Mouse (Mus musculus): ENCODE data around the gene Rgs6. TPM values are rescaled to one million over a fixed set of nuclear protein-coding genes. Genes with fewer than 3 reads are reported as not detected.

Gene Rgs6
- total RNA-seq, 2 experiments from 2014 or later: 0.61 to 0.75 TPM

DNA sequence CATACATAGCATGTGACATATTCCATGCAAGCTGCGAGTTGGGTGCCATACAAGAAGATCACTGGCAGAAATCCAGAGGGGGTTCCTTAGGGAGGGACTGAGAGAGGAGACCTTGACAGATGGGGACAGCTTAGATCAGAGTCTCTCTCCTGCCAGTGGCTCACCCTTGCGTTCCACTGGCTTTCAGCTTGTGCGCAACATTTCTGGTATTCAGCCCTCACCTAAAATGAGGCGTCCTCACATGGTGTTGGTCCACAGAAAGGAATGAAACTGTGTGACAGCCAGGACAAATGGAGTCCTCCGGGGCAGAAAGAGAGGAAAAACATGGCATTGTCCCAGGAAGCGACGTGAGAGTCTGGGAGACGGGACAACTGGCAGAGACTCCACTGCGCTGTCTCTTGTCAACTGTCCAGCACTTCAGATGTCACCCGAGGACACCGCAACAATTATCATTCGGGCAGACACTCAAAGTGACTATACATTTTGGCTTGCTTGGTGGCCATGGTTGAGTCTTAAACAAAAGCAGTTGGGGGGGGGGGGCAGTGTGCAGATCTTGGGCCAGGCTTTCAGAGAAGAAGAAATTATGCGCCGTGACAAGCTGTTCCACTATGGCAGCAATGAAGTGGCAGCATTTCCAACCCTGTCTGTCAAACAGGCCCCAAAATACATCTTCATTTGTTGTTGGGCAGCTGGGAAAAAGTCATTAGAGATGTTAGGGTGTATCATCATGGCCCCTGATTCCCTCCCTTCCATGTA, 344.8 kb downstream of the Rgs6 start:
- intact Hi-C loops (cut with DNase I): no loop called here
- TF ChIP-seq CTCF (IDR thresholded peaks at IDR 0.05): no peak
- H3K27ac ChIP-seq: no peak overlapping the region; the same call in 1 of the 2 replicates
- peak; percentile 72 for DNase-seq
- peak overlapping the region; percentile 48 for H3K4me3 ChIP-seq

DNA sequence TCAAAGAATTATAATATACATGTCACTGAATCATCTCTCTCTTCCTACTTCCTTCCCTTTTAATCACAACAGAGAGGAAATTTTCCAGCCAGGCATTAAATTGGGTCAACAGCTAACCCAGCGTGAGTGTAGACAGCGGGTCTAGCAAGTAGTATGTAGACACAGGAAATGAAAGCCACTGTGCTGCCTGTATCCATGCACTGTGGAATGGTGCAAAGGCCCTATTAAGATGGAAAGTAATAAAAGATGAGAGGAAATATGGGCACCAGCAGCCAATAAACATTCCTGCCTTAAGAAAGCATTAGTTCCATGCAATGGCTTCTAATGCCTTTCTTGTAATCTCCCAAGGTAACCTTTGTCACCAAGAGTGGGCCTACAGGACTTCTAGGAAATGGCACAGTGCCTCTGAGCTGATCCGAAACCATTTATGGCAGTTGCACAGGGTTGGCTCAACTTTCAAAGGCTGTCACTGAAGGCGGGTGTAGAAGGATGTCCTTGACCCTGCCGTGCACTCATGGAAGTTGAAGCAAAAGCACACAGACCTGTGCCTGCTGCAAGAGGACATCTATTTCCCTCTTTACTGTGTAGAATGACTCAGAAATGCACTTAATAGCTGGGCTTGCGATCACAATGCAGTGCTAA, 347.1 kb downstream of the Rgs6 start:
- intact Hi-C loops (cut with DNase I): no loop called here
- no peak overlapping the region for H3K27ac ChIP-seq
- no peak overlapping the region for H3K4me3 ChIP-seq
- DNase-seq: no peak
- TF ChIP-seq CTCF (IDR thresholded peaks at IDR 0.05): no peak

DNA sequence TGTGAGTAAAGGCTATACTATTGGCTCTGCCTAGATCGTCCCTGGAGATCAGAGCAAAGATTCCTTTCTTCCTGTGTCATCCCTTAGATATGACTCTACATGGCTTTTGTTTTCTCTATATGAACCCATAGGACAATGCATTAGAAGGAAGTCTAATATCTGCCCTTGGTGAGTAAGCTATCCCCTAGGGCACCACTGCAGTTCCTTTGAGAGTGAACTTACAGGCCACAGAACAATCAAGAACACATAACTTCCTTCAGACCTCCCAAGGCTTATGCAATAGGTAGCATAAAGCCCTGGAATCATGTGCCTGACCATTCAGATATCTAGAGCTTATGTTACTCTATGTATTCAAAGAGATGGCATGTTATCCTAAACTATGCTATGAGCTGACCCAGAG, 347.7 kb downstream of the Rgs6 start:
- Histone ChIP-seq H3K4me3 (no peak overlapping the region), H3K27ac (no peak overlapping the region)
- TF ChIP-seq CTCF (IDR thresholded peaks at IDR 0.05): no peak
- no peak for DNase-seq
- intact Hi-C loops (cut with DNase I): no loop called here

DNA sequence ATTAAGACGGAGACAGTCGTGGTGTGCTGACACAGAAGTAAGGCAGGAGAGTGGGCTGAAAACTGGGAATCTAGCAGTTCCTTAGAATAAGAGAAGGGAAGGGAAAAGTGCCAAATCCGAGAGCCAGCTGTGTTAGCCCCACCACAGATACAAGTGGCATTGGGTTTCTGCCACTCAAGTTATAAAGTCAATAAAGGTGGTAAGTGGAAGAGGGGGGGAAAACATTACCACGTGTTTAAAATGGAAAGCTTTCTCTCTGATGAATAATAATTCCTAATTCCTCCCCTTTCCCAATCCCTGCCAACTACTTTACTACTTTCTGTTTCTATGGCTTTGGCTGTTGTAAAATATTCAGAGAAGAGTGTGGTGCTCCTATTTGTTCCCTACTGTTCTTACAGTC, 352.4 kb downstream of the Rgs6 start:
- H3K4me3 ChIP-seq: no peak overlapping the region
- no peak overlapping the region for H3K27ac ChIP-seq
- DNase-seq: no peak
- no peak for TF ChIP-seq CTCF (IDR thresholded peaks at IDR 0.05)
- intact Hi-C loops (cut with DNase I): no loop called here

DNA sequence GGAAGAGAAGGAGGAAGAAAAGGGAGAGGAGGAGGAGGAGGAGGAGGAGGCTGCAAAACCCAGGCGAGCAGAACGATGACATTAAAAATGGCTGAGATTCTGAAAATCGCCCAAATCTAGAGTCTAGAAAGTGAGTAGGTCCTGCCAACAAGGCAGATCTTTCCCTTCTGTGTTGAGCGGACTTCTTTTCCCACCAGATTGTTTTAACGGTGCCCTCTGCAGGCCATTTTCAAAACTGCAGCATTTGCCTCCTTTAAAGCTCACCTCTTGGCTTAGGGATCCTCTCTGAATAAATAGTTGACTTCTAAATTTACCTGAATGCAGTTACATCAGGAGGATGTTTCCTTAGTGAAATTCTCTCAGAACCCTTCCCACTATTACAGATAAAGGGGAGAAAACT, 358.4 kb downstream of the Rgs6 start:
- DNase-seq: peak; percentile 80
- Histone ChIP-seq H3K4me3 (peak overlapping the region; percentile 48), H3K27ac (no peak overlapping the region)
- intact Hi-C loops (cut with DNase I): loop anchor here (2.0 to 5.0 kb wide), 3 partner anchors 71 to 449 kb away; no protein-coding TSS in a partner anchor
- peak; percentile 90 for TF ChIP-seq CTCF (IDR thresholded peaks at IDR 0.05)

DNA sequence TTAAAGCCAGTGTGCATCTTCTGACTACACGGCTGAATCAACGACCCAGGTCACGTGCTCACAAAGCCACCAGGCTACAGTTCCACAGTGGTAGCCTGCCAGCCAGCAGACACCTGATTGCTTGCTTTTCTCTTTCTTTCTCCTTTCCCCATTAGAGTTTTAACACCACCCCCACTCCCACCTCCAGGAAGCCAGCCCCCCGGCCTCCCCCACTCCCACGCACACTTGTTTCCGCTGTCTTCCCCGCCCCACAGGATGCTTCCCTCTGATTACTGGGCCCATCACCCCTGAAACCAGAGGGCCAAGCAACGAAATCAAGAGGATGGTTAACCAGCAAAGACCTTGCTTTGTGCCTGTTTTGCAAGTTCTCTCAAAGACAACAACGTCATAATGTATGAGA, 373.0 kb downstream of the Rgs6 start:
- no peak for TF ChIP-seq CTCF (IDR thresholded peaks at IDR 0.05)
- intact Hi-C loops (cut with DNase I): no loop called here

DNA sequence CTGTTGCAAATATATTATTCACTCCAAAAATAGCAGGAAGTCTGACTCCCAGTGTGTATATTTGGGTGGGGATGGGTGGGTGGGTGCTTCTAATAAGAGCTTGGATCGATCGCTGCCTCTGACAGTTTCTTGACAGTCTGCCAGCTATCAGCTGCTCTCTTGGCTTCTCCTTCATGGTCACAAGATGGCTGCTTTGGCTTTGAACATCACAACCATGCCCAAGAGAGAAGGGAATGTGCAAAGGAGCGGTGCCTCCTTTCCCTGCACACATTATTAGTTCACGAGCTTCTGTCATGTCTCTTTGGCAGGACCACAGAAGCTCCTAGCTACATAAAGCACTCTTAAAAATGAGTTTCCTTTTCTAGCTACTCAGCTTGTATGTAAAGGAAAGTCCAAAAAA, 373.8 kb downstream of the Rgs6 start:
- no peak for DNase-seq
- no peak for TF ChIP-seq CTCF (IDR thresholded peaks at IDR 0.05)
- no peak overlapping the region for H3K4me3 ChIP-seq
- intact Hi-C loops (cut with DNase I): no loop called here
- H3K27ac ChIP-seq: peak overlapping the region; percentile 38

More for the DNA sequence above, 373.0 kb downstream of the Rgs6 start:
- no peak for DNase-seq
- no peak overlapping the region for H3K27ac ChIP-seq
- H3K4me3 ChIP-seq: no peak overlapping the region

DNA sequence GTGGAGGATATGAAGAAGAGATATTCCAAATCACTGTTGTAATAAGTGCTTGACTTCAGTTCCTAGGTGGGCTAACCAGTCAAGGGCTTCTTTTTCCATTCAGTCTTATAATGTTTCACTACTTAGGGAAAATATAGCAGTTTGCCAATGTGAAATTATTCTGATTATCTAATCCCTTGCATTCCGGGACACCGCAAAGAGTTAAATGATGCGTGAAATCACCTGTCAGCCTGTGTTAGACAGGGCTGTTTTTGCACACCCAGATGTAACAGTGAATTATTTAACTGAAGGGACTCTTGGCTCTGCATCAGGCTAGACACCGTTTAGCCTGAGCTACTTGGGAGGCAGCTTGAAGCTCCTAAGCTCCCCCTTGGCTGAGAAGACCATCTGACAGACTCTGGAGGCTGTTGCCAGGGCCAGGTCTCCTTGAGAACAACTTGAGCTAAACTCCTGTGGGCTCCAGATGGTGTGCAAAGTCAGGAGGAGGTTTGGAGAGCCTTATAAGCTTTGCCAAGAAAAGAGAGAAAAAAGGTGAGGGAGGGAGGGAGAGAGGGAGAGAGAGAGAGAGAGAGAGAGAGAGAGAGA, 382.5 kb downstream of the Rgs6 start:
- no peak for DNase-seq
- H3K4me3 ChIP-seq: no peak overlapping the region
- no peak overlapping the region for H3K27ac ChIP-seq
- intact Hi-C loops (cut with DNase I): no loop called here
- no peak for TF ChIP-seq CTCF (IDR thresholded peaks at IDR 0.05)

DNA sequence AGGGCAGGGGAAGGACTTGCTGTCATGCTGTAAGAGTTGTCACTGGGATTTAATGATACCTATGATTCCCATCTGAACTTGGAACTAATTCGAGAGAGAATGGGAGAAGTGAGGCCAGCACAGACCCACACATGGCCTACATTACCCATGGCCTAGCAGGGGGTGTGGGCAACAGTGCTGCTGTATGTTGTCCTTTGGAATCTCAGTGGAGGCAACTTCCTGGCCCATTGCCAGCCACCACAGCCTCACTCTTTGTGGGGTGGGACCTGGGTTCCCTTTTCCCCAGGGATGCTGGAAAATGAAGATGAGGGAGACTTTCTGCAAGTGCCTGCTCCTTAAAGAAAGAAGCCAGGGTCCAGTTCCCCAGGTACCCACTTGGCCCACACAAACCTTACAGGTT, 383.1 kb downstream of the Rgs6 start:
- Histone ChIP-seq H3K4me3 (no peak overlapping the region), H3K27ac (no peak overlapping the region)
- TF ChIP-seq CTCF (IDR thresholded peaks at IDR 0.05): no peak
- intact Hi-C loops (cut with DNase I): no loop called here
- no peak for DNase-seq

DNA sequence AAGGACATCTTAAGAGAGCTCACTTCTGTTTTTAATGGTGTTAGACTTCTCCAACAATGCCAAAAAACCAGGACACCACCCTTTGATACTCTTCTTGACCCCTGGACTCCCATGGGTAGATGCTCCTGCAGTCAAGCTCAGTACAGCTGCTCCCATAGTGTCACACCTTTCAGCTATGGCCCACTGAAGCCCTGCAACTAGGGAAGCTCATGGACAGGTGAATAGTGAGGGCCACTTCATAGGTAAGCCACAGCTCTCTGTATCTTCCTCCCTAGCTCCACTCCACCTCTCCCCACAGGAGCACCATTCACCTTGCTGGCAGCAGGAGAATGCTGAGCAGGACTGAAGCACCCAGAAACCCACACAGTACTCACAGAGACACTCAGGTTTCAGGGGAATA, 384.6 kb downstream of the Rgs6 start:
- Histone ChIP-seq H3K4me3 (no peak overlapping the region), H3K27ac (no peak overlapping the region)
- no peak for DNase-seq
- intact Hi-C loops (cut with DNase I): no loop called here
- no peak for TF ChIP-seq CTCF (IDR thresholded peaks at IDR 0.05)

DNA sequence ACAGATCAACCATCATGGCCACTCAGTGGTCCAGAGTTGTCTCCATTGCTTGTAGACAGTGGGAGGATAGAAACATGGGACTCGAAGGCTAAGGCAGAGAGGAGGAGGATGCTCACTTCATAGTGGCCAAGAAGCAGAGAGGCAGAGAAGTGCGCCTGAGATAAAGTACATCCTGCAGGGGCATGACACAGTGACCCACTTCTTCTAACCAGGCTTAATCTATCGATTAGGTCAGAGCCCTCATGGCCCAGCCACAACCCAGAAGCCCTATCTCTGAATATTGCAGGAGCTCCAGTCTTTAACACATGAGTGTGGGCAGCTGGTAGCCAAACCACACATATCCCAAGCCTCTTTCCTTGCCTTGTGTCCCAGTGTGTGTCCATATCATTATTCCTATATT, 385.7 kb downstream of the Rgs6 start:
- no peak overlapping the region for H3K4me3 ChIP-seq
- intact Hi-C loops (cut with DNase I): no loop called here
- no peak overlapping the region for H3K27ac ChIP-seq
- no peak for TF ChIP-seq CTCF (IDR thresholded peaks at IDR 0.05)
- no peak for DNase-seq

DNA sequence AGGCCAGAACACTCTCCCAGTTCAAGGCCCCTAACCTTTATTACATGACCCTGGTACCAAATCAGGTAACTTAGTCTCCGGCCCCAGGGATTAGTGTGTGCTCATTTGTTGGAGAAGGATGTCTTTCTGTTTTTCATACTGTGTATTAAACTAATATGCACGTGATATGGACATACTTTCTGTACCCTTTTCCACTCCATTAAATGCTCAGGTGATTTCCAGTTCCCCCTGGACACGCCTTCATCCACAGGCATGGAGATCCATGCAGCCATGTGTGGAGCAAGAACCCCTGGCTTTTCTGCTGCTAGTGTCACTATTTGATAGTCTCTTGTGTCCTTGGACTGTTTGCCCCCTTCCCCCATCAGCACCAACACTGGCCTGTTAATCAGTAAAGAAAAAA, 390.2 kb downstream of the Rgs6 start:
- Histone ChIP-seq H3K27ac (no peak overlapping the region), H3K4me3 (no peak overlapping the region)
- intact Hi-C loops (cut with DNase I): no loop called here
- DNase-seq: no peak
- no peak for TF ChIP-seq CTCF (IDR thresholded peaks at IDR 0.05)

DNA sequence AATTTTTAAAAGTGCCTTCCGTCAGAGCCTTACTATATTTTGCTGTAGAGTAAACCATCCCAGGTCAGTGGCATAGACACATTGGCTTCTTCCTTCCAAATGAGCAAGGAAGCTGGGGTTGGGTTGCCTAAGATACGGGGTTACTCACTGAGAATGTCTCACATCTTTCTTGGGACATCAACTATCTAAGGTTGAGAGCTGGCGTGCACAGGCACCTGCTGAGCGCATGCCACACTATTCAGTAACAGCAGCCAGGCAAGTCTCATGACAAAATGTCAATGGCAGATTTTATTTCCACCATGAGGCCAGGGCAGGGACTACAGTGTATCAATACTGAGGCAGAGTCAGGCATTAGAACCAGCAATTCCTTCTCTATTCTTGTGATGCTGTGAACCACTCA, 394.6 kb downstream of the Rgs6 start:
- DNase-seq: no peak
- no peak for TF ChIP-seq CTCF (IDR thresholded peaks at IDR 0.05)
- intact Hi-C loops (cut with DNase I): no loop called here
- Histone ChIP-seq H3K27ac (no peak overlapping the region), H3K4me3 (no peak overlapping the region)
